ENCODE assay signal across 8 mouse cellular contexts in the genomic region with DNA sequence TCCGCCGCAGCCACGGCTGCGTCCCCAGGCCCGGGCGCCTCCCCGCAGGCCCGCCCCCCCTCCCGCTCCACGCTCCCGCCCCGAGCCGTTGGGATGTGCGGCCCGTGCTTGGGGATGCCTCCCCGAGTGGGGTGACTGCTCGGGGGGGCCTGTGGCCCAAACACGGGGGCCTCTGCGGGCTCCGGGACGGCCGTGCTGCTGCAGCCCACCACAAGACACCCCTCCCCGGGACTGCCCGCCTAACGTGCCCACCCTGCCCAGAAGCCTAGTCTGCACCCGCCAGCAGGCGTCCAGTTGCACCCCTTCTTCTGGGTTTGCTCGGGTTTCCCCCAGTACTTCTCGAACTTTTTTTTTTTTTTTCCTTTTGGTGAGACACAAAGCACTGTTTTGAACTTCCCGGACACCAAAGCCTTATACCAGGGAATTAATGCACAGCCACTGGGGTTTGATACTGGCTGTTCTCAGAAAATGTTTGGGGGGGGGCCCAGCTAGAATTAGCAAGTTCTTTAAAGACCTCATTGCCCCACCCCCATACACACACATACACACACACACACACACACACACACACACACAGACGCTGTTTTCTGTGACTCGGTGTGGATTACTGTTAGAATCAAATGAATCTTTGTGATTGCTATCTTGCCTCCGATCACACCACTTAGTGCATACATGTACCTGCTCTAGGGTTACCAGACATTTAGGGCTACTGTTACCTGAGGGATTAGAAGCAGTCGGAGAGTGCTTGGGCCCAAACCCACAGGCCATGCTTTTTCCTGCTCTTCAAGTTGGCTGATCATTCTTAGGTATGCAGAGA. TPM values are rescaled to one million over a fixed set of nuclear protein-coding genes. Genes with fewer than 3 reads are reported as not detected.
DNase-seq lines count a peak whose midpoint lies in the region; ATAC-seq and TF ChIP-seq lines count a peak whose summit lies in the region.

No protein-coding gene starts in this region.

- H3K27ac ChIP-seq in liver, adult 2 months (replicated peaks; ENCODE audit: insufficient read depth, low read depth, low read length): no peak overlapping the region
- peak overlapping the region; percentile 87 for H3K27ac ChIP-seq in embryonic facial prominence, embryonic 15.5 days (replicated peaks)
- peak overlapping the region; percentile 100 for H3K27ac ChIP-seq in limb, embryonic 10.5 days
- peak overlapping the region; percentile 78 for H3K27ac ChIP-seq in neural tube, embryonic 13.5 days (replicated peaks)

- TF ChIP-seq CTCF in liver, adult 2 months (IDR thresholded peaks at IDR 0.05; ENCODE audit: low read depth, low read length): no peak

- no peaks in the 10 kb centered on the region for H3K27me3 ChIP-seq in liver, adult 2 months (ENCODE audit: control insufficient read depth, insufficient read depth, low read length)
- no peaks in the 10 kb centered on the region for H3K27me3 ChIP-seq in embryonic facial prominence, embryonic 15.5 days
- no peaks in the 10 kb centered on the region for H3K27me3 ChIP-seq in limb, embryonic 10.5 days (ENCODE audit: low read depth, poor library complexity, severe bottlenecking)
- no peaks in the 10 kb centered on the region for H3K27me3 ChIP-seq in neural tube, embryonic 13.5 days

- H3K4me1 ChIP-seq in liver, adult 2 months (ENCODE audit: control insufficient read depth, insufficient read depth, low read length): peaks cover 6% of the 10 kb centered on the region; the same call in 1 of the 2 replicates
- H3K4me1 ChIP-seq in embryonic facial prominence, embryonic 15.5 days: peaks cover 9% of the 10 kb centered on the region; the same call in 1 of the 2 replicates
- H3K4me1 ChIP-seq in limb, embryonic 10.5 days: peaks cover 12% of the 10 kb centered on the region
- H3K4me1 ChIP-seq in neural tube, embryonic 13.5 days (replicated peaks): peaks cover 27% of the 10 kb centered on the region

- no peak overlapping the region for H3K9ac ChIP-seq in liver, adult 2 months (ENCODE audit: low read depth, low read length)
- peak overlapping the region; percentile 58 for H3K9ac ChIP-seq in embryonic facial prominence, embryonic 15.5 days
- H3K9ac ChIP-seq in neural tube, embryonic 13.5 days: peak overlapping the region; percentile 73

- H3K36me3 ChIP-seq in liver, adult 2 months (ENCODE audit: control insufficient read depth, insufficient read depth, low read length): peaks cover 13% of the 10 kb centered on the region
- no peaks in the 10 kb centered on the region for H3K36me3 ChIP-seq in embryonic facial prominence, embryonic 15.5 days
- peaks cover 23% of the 10 kb centered on the region for H3K36me3 ChIP-seq in limb, embryonic 10.5 days
- peaks cover 14% of the 10 kb centered on the region for H3K36me3 ChIP-seq in neural tube, embryonic 13.5 days

- no peaks in the 10 kb centered on the region for H3K79me2 ChIP-seq in liver, adult 2 months (ENCODE audit: control insufficient read depth, insufficient read depth, low read length)

- peak overlapping the region; percentile 97 for H3K4me2 ChIP-seq in embryonic facial prominence, embryonic 15.5 days (replicated peaks)
- H3K4me2 ChIP-seq in neural tube, embryonic 13.5 days: peak overlapping the region; percentile 93

- no peaks in the 10 kb centered on the region for H3K9me3 ChIP-seq in embryonic facial prominence, embryonic 15.5 days (replicated peaks)
- H3K9me3 ChIP-seq in limb, embryonic 10.5 days (replicated peaks): no peaks in the 10 kb centered on the region
- H3K9me3 ChIP-seq in neural tube, embryonic 13.5 days: no peaks in the 10 kb centered on the region

- 13% methylated on average over 33 of the region's 34 CpGs for WGBS in liver, adult 2 months
- 2% methylated on average over 31 of the region's 34 CpGs for WGBS in embryonic facial prominence, embryonic 15.5 days
- 4% methylated on average over 31 of the region's 34 CpGs for WGBS in limb, embryonic 10.5 days
- WGBS in neural tube, embryonic 13.5 days: 4% methylated on average over 33 of the region's 34 CpGs

- no peak for ATAC-seq in CD4-positive, CD25-positive, alpha-beta regulatory T cell, adult 4 months
- peak; percentile 34 for ATAC-seq in embryonic facial prominence, embryonic 15.5 days (ENCODE audit: insufficient number of reproducible peaks, low FRiP score, low TSS enrichment, low read depth)
- peak; percentile 41; the same call in 1 of the 2 replicates for ATAC-seq in neural tube, embryonic 13.5 days (ENCODE audit: low read depth)

- DNase-seq in CD4-positive, CD25-positive, alpha-beta regulatory T cell, adult 2 months (ENCODE audit: low read depth, low spot score): peak; percentile 38
- DNase-seq in liver, adult 2 months (ENCODE audit: extremely low read depth, low read depth, low spot score): no peak
- DNase-seq in liver: no peak
- no peak for DNase-seq in limb, embryonic 10.5 days (ENCODE audit: low spot score)
- no peak for DNase-seq in B cell, adult 2 months

- TF ChIP-seq POLR2A in liver, adult 2 months (IDR thresholded peaks at IDR 0.05; ENCODE audit: extremely low read depth, insufficient read depth, low read length): no peak

- H3K4me3 ChIP-seq in liver, adult 2 months (ENCODE audit: insufficient read depth, low read depth, low read length): peak overlapping the region; percentile 25; the same call in 1 of the 2 replicates
- H3K4me3 ChIP-seq in embryonic facial prominence, embryonic 15.5 days (replicated peaks): peak overlapping the region; percentile 76
- peak overlapping the region; percentile 92 for H3K4me3 ChIP-seq in limb, embryonic 10.5 days
- H3K4me3 ChIP-seq in neural tube, embryonic 13.5 days: peak overlapping the region; percentile 81

RNA-seq across cellular contexts. Expression of a gene that starts 58.6 kb away (rescaled TPM):
- polyA plus RNA-seq in CD4-positive, CD25-positive, alpha-beta regulatory T cell, adult 4 months (2017; shearing (Covaris generic)): 1 to 10 TPM; 1.3 to 1.4 TPM
- total RNA-seq in liver, adult 2 months (2014; rRNA removed): not detected in 2 replicates
- polyA plus RNA-seq in liver, adult 2 months (2012; rRNA removed): not detected in 2 replicates
- 1.6 and 2.3 TPM in 2 replicates for polyA plus RNA-seq in embryonic facial prominence, embryonic 15.5 days (2015; fragmentation: Nextera tagmentation; extraction: Ambion mirVana)
- polyA plus RNA-seq in limb, embryonic 10.5 days (2016; fragmentation: Nextera tagmentation; extraction: Ambion mirVana): 0.85 TPM in 1 of 2 replicates, not detected in the other
- polyA plus RNA-seq in neural tube, embryonic 13.5 days (2015; fragmentation: Nextera tagmentation; extraction: Ambion mirVana): 0.74 and 4.3 TPM in 2 replicates

Comparison
In these comparisons a context has a peak if more than half of its experiments do, and no peak if none do; other contexts are left out.
1. H3K4me3 ChIP-seq: peak in every context shown above with its lines; median percentile 92 in limb, embryonic 10.5 days; 81 in neural tube, embryonic 13.5 days; 76 in embryonic facial prominence, embryonic 15.5 days; 25 in liver, adult 2 months.